In genomic region chr19:46843030-46843429, GRCm38 (mm10) we compare ENCODE assay signal across 31 mouse cellular contexts.
DNase-seq lines count a peak whose midpoint lies in the region; ATAC-seq lines count a peak whose summit lies in the region.
"Had no signal": no experiment of that assay in that cellular context is flagged by ENCODE, and none has a peak within 500 bp of the region (broad histone marks: within the 10 kb centered on the region; RNA-seq: fewer than 3 reads in every experiment).

No protein-coding gene starts in this region.

- intact Hi-C loops in heart, postnatal 36 days (cut with DNase I) = no loop called here

- 19% methylated on average over 2 of the region's 2 CpGs for WGBS in heart, embryonic 12.5 days
- WGBS in liver, embryonic 13.5 days (ENCODE audit: insufficient replicate concordance) = 84% methylated on average over 2 of the region's 2 CpGs
- 67% methylated on average over 2 of the region's 2 CpGs for WGBS in liver, embryonic 12.5 days (ENCODE audit: insufficient replicate concordance)
- 79% methylated on average over 2 of the region's 2 CpGs for WGBS in hindbrain, embryonic 14.5 days

- no peaks in the 10 kb centered on the region for H3K9me3 ChIP-seq in heart, embryonic 12.5 days (replicated peaks)
- no peaks in the 10 kb centered on the region for H3K9me3 ChIP-seq in liver, embryonic 13.5 days (replicated peaks)
- H3K9me3 ChIP-seq in liver, embryonic 12.5 days (replicated peaks) = no peaks in the 10 kb centered on the region
- no peaks in the 10 kb centered on the region for H3K9me3 ChIP-seq in hindbrain, embryonic 14.5 days (ENCODE audit: control insufficient read depth, low read length)
- H3K9me3 ChIP-seq: embryonic facial prominence, embryonic 10.5 days; embryonic facial prominence, embryonic 15.5 days; forebrain, embryonic 12.5 days; hindbrain, embryonic 10.5 days; intestine, embryonic 15.5 days; limb, embryonic 13.5 days; midbrain, embryonic 13.5 days; neural tube, embryonic 13.5 days had no signal

- no peak overlapping the region for H3K9ac ChIP-seq in heart, embryonic 12.5 days
- H3K9ac ChIP-seq in liver, embryonic 13.5 days = no peak overlapping the region
- H3K9ac ChIP-seq in liver, embryonic 12.5 days = no peak overlapping the region
- H3K9ac ChIP-seq in hindbrain, embryonic 14.5 days = no peak overlapping the region
- H3K9ac ChIP-seq: embryonic facial prominence, embryonic 15.5 days; forebrain, embryonic 12.5 days; forebrain, postnatal 0 days; intestine, embryonic 15.5 days; limb, embryonic 13.5 days; midbrain, embryonic 13.5 days; neural tube, embryonic 13.5 days had no signal

- no peaks in the 10 kb centered on the region for H3K27me3 ChIP-seq in heart, embryonic 12.5 days (replicated peaks)
- 0 out of 2 replicates have a peak, but pooled peaks cover 5% of the 10 kb centered on the region for H3K27me3 ChIP-seq in liver, embryonic 13.5 days
- H3K27me3 ChIP-seq in liver, embryonic 12.5 days (replicated peaks) = 0 out of 2 replicates have a peak, but pooled peaks cover 13% of the 10 kb centered on the region
- H3K27me3 ChIP-seq in hindbrain, embryonic 14.5 days (ENCODE audit: control insufficient read depth, insufficient read depth, low read length) = no peaks in the 10 kb centered on the region
- H3K27me3 ChIP-seq: CH12.LX; embryonic facial prominence, embryonic 15.5 days; forebrain, embryonic 12.5 days; intestine, embryonic 15.5 days; limb, embryonic 13.5 days; midbrain, embryonic 13.5 days; neural tube, embryonic 13.5 days had no signal

- peak overlapping the region; percentile 42 for H3K27ac ChIP-seq in heart, embryonic 12.5 days (ENCODE audit: poor library complexity, severe bottlenecking)
- peak overlapping the region; percentile 19; the same call in 1 of the 2 replicates for H3K27ac ChIP-seq in liver, embryonic 13.5 days
- H3K27ac ChIP-seq in liver, embryonic 12.5 days = no peak overlapping the region
- no peak overlapping the region for H3K27ac ChIP-seq in hindbrain, embryonic 14.5 days
- H3K27ac ChIP-seq: embryonic facial prominence, embryonic 10.5 days; embryonic facial prominence, embryonic 15.5 days; forebrain, embryonic 12.5 days; hindbrain, embryonic 10.5 days; intestine, embryonic 15.5 days; kidney, postnatal 0 days; limb, embryonic 13.5 days; macrophage; midbrain, embryonic 13.5 days; neural tube, embryonic 13.5 days had no signal

- H3K4me2 ChIP-seq in heart, embryonic 12.5 days = no peak overlapping the region
- H3K4me2 ChIP-seq in liver, embryonic 13.5 days = no peak overlapping the region
- H3K4me2 ChIP-seq in liver, embryonic 12.5 days = no peak overlapping the region
- H3K4me2 ChIP-seq in hindbrain, embryonic 14.5 days (replicated peaks) = no peak overlapping the region
- H3K4me2 ChIP-seq: embryonic facial prominence, embryonic 15.5 days; forebrain, embryonic 12.5 days; intestine, embryonic 15.5 days; limb, embryonic 13.5 days; liver, embryonic 11.5 days; midbrain, embryonic 13.5 days; neural tube, embryonic 13.5 days had no signal

- no peak overlapping the region for H3K4me3 ChIP-seq in heart, embryonic 12.5 days
- H3K4me3 ChIP-seq in liver, embryonic 13.5 days (replicated peaks) = no peak overlapping the region
- H3K4me3 ChIP-seq in liver, embryonic 12.5 days = no peak overlapping the region
- H3K4me3 ChIP-seq in hindbrain, embryonic 14.5 days (replicated peaks; ENCODE audit: low read length) = no peak overlapping the region
- H3K4me3 ChIP-seq: embryonic facial prominence, embryonic 10.5 days; embryonic facial prominence, embryonic 15.5 days; forebrain, embryonic 12.5 days; hindbrain, embryonic 10.5 days; intestine, embryonic 15.5 days; limb, embryonic 13.5 days; midbrain, embryonic 13.5 days; neural tube, embryonic 13.5 days had no signal

- DNase-seq in adrenal gland, adult (ENCODE audit: inconsistent age in 2 of 2, low spot score in 1 of 2) = peak; percentile 36 to 62
- no peak for DNase-seq in adrenal gland, adult 18-20 months (ENCODE audit: low spot score in 2 of 2)
- DNase-seq in heart, postnatal 36 days = no peak
- no peak for DNase-seq in liver, embryonic 13.5 days
- peak; percentile 41 for DNase-seq in adrenal gland, postnatal 25 days
- no peak for DNase-seq in hindbrain, embryonic 14.5 days (ENCODE audit: low spot score)
- DNase-seq: cerebellum, adult 18-20 months; cerebellum, postnatal 14 days; forebrain, postnatal 0 days; gastrocnemius, postnatal 10 days; kidney, adult 8-10 months; kidney, postnatal 4 days; lung, adult 18-20 months; right cerebral cortex, postnatal 14 days; thymus, adult 18-20 months; thymus, postnatal 25 days had no signal

- H3K36me3 ChIP-seq in heart, embryonic 12.5 days = no peaks in the 10 kb centered on the region
- no peaks in the 10 kb centered on the region for H3K36me3 ChIP-seq in liver, embryonic 13.5 days
- H3K36me3 ChIP-seq in liver, embryonic 12.5 days = no peaks in the 10 kb centered on the region
- no peaks in the 10 kb centered on the region for H3K36me3 ChIP-seq in hindbrain, embryonic 14.5 days (replicated peaks; ENCODE audit: control insufficient read depth, insufficient read depth)
- H3K36me3 ChIP-seq: embryonic facial prominence, embryonic 10.5 days; embryonic facial prominence, embryonic 15.5 days; forebrain, embryonic 12.5 days; hindbrain, embryonic 10.5 days; intestine, embryonic 15.5 days; limb, embryonic 13.5 days; midbrain, embryonic 13.5 days; neural tube, embryonic 13.5 days had no signal

- peaks cover 26% of the 10 kb centered on the region for H3K4me1 ChIP-seq in heart, embryonic 12.5 days (replicated peaks)
- peaks cover 39% of the 10 kb centered on the region for H3K4me1 ChIP-seq in liver, embryonic 13.5 days (replicated peaks)
- peaks cover 46% of the 10 kb centered on the region for H3K4me1 ChIP-seq in liver, embryonic 12.5 days
- no peaks in the 10 kb centered on the region for H3K4me1 ChIP-seq in hindbrain, embryonic 14.5 days (replicated peaks; ENCODE audit: control insufficient read depth, insufficient read depth, low read length)
- H3K4me1 ChIP-seq: embryonic facial prominence, embryonic 15.5 days; forebrain, embryonic 12.5 days; intestine, embryonic 15.5 days had no signal

- ATAC-seq in heart, embryonic 12.5 days (ENCODE audit: insufficient number of reproducible peaks, low FRiP score) = no peak
- no peak for ATAC-seq in liver, embryonic 13.5 days (ENCODE audit: low read depth)
- no peak for ATAC-seq in liver, embryonic 12.5 days
- no peak for ATAC-seq in hindbrain, embryonic 14.5 days (ENCODE audit: low FRiP score)
- ATAC-seq: forebrain, postnatal 0 days; hindbrain, embryonic 16.5 days; intestine, embryonic 15.5 days; midbrain, embryonic 13.5 days had no signal

Comparison
In these comparisons a context has a peak if more than half of its experiments do, and no peak if none do; other contexts are left out.
1. DNase-seq: peak in adrenal gland, adult (2 of 2) and adrenal gland, postnatal 25 days (single experiment); none in adrenal gland, adult 18-20 months (0 of 2), heart, postnatal 36 days (0 of 2), liver, embryonic 13.5 days (single experiment) and hindbrain, embryonic 14.5 days (single experiment).
2. H3K27ac ChIP-seq: peak in heart, embryonic 12.5 days (single experiment) and liver, embryonic 13.5 days (single experiment); none in liver, embryonic 12.5 days (single experiment) and hindbrain, embryonic 14.5 days (single experiment).